Mouse (Mus musculus) heart, postnatal 0 days (tissue): ENCODE results near the gene Tagln. TPM values are rescaled to one million over a fixed set of nuclear protein-coding genes. Genes with fewer than 3 reads are reported as not detected.

Source experiments
- ATAC-seq: fragments of 200-750 bp; cut with Nextera tagmentation; 2 replicates; pipeline ENCODE4 v1.8.0; 2017; ENCODE audit warnings: low read depth, moderate number of reproducible peaks, moderate library complexity; ENCODE audit not compliant: insufficient read depth
- DNase-seq: peaks from one replicate; pipeline ENCODE4 v3.0.0-alpha.2; 2016; ENCODE audit warnings: low spot score
- H3K27ac ChIP-seq: fragments of 300-500 bp; sonication (generic); 2 replicates; pipeline ENCODE4 v1.5.1; 2014; ENCODE audit warnings: low read depth, mild to moderate bottlenecking
- H3K27me3 ChIP-seq: fragments of 300-500 bp; sonication (generic); 2 replicates; pipeline ENCODE4 v1.6.1; 2014; ENCODE audit warnings: low read length, mixed read lengths; ENCODE audit not compliant: control insufficient read depth, insufficient read depth
- H3K36me3 ChIP-seq: fragments of 300-500 bp; sonication (generic); replicated peaks from 2 replicates; pipeline ENCODE4 v1.6.1; 2014; ENCODE audit warnings: low read length, mixed read lengths; ENCODE audit not compliant: control insufficient read depth, insufficient read depth
- H3K4me1 ChIP-seq: fragments of 300-500 bp; sonication (generic); 2 replicates; pipeline ENCODE4 v1.6.1; 2014; ENCODE audit warnings: antibody characterized with exemption; ENCODE audit not compliant: control insufficient read depth, insufficient read depth
- H3K4me2 ChIP-seq: fragments of 300-500 bp; sonication (generic); 2 replicates; pipeline ENCODE4 v1.6.1; 2014; ENCODE audit warnings: low read depth, mild to moderate bottlenecking, low read length, moderate library complexity
- H3K4me3 ChIP-seq: fragments of 300-500 bp; sonication (generic); 2 replicates; pipeline ENCODE4 v1.5.1; 2014; ENCODE audit warnings: low read depth, low read length
- H3K9ac ChIP-seq: fragments of 300-500 bp; sonication (generic); replicated peaks from 2 replicates; pipeline ENCODE4 v1.6.1; 2014; ENCODE audit warnings: low read depth, low read length, mixed read lengths
- H3K9me3 ChIP-seq: fragments of 300-500 bp; sonication (generic); replicated peaks from 2 replicates; pipeline ENCODE4 v1.6.1; 2016; ENCODE audit warnings: low read length; ENCODE audit not compliant: control insufficient read depth
- CTCF ChIP-seq: IDR thresholded peaks from 2 replicates; pipeline ENCODE4 v1.5.1; 2016; ENCODE audit warnings: antibody characterized with exemption, control low read depth, low read depth
- EP300 ChIP-seq: IDR thresholded peaks from 2 replicates; pipeline ENCODE4 v1.6.1; 2016; ENCODE audit warnings: antibody characterized with exemption, low read depth
- WGBS: fragments of 180-500 bp; shearing (Covaris S2); extraction: QIAGEN DNeasy Blood & Tissue Kit; methylation state at CpG from one replicate; pipeline ENCODE4 v1.1.7; 2014; 5-methylcytosine and 5-hydroxymethylcytosine counted together
- polyA plus RNA-seq: library from polyadenylated mRNA; unstranded; fragments of >200 nt; fragmentation: Nextera tagmentation; extraction: Ambion mirVana; gene quantifications from 2 replicates; pipeline ENCODE4 v1.2.1, GENCODE M21; 2015
- total RNA-seq: library from RNA; depleted of rRNA; stranded (reverse); fragments of >200 nt; gene quantifications from 2 replicates; pipeline ENCODE4 v1.2.3, GENCODE M21; 2014; ENCODE audit warnings: low replicate concordance

The Tagln gene
- total and polyA plus RNA-seq, 2 experiments from 2014 or later: 54.5 to 610 TPM

DNA sequence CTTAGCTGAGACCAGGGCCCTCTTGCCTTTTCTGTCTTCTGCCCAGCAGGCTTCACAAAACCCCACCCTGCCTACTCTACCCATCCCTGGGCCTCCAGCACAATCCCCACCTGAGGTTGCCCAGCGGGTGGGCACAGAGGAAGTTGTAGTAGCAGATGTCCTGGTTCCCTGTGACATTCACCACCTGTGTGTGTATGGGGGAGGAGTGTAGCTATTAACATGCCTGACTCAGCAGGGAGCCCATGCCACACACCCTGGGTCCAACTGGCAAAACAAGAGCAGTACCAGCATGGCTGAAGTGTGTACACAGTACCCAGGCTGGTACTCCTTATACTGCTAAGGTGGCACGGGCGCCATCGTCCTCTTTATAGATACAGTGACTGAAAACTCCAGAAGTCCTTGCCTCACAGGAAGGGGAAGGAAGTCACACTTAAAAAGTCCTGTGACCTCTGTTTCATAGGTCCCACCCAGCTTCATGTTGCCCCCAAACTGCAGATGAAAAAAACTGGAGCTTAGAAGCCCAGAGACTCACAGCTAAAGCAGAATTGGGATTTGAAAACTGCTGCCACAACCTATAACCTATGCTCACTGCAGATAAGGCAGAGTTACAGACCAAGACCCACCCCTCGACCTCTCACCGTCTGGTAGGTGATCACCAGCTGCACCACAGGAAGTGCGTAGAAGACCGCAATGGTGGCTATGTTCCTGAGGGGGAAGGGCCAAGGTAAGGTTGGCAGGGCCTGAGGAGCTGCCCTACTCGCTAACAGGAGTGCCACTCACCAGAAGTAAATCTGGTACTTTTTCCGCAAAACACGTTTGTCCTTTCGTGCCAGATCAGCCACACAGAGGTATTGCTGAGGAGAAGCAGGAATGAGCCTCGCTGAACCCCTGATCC lies 8.9 kb upstream of the Tagln start:
- no peak overlapping the region for H3K4me3 ChIP-seq
- peaks cover 91% of the 10 kb centered on the region for H3K36me3 ChIP-seq
- H3K4me1 ChIP-seq: no peaks in the 10 kb centered on the region
- peak overlapping the region; percentile 6; the same call in 1 of the 2 replicates for H3K27ac ChIP-seq
- TF ChIP-seq CTCF (no peak), EP300 (no peak)
- no peak overlapping the region for H3K9ac ChIP-seq
- DNase-seq (no peak), ATAC-seq (no peak)
- no peaks in the 10 kb centered on the region for H3K9me3 ChIP-seq
- H3K27me3 ChIP-seq: no peaks in the 10 kb centered on the region
- 78% methylated on average over 13 of the region's 13 CpGs for WGBS
- no peak overlapping the region for H3K4me2 ChIP-seq

DNA sequence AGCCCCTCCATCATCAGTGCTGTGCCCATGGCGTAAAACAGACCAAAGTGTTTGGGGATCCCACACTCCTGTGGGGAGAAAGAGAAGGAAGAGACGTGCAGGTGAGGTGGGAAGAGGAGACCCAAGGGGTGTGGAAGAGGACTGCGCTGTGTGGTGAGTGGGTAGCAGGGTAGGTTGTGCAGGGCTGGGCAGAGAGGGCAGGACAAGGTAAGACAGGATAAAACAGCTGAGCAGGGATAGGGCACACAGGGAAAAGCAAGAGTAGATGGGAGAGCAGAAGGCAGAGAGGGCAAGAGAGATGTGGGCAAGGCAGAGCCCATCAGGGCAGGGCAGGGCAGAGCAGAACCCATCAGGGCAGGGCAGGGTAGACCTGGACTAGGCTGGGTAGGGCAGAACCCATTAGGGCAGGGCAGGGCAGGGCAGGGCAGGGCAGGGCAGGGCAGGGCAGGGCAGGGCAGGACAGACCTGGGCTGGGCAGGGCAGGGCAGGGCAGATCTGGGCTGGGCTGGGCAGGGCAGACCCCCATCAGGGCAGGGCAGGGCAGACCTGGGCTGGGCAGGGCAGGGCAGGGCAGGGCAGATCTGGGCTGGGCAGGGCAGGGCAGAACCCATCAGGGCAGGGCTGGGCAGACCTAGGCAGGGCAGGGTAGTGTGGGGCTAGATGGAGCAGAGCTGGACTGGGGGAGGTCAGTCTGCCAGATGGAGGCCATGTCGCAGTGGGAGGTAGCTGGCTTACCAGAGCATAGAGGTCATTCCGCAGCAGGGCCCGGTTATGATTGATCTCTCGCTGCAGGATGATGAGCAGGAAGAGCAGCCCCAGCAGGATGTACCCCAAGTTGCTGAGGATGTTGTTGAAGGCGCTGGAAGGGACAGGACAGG lies 8.0 kb upstream of the Tagln start:
- no peaks in the 10 kb centered on the region for H3K27me3 ChIP-seq
- H3K36me3 ChIP-seq: peaks cover 87% of the 10 kb centered on the region
- H3K9ac ChIP-seq: no peak overlapping the region
- H3K4me2 ChIP-seq: no peak overlapping the region
- no peak overlapping the region for H3K4me3 ChIP-seq
- no peaks in the 10 kb centered on the region for H3K4me1 ChIP-seq
- no peaks in the 10 kb centered on the region for H3K9me3 ChIP-seq
- H3K27ac ChIP-seq: peak overlapping the region; percentile 6; the same call in 1 of the 2 replicates
- DNase-seq (no peak), ATAC-seq (no peak)
- 94% methylated on average over 8 of the region's 8 CpGs for WGBS
- no peak for TF ChIP-seq CTCF
- TF ChIP-seq EP300: no peak

DNA sequence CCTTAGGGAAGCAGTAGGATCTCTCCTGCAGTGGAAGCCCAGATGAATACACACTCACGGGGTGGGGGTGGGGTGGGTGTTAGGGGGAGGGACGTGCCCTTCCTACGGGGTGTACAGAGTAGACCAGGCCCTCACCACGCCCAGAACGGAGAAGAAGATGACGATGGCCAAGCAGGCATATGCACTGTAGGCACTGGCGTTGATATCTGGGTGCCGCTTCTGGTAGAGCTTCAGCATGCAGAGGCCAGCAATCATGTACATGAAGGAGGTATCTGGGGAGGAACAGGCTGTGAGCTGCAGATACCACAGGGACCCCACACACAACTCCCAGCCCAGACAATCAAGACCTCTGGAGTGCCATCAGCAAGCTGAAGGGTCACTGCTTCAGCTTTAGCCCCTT lies 7.1 kb upstream of the Tagln start:
- TF ChIP-seq CTCF: no peak
- TF ChIP-seq EP300: no peak
- 90% methylated on average over 8 of the region's 8 CpGs for WGBS
- Histone ChIP-seq H3K4me1 (no peaks in the 10 kb centered on the region), H3K36me3 (peaks cover 85% of the 10 kb centered on the region), H3K27ac (no peak overlapping the region), H3K27me3 (no peaks in the 10 kb centered on the region), H3K9ac (no peak overlapping the region), H3K4me3 (no peak overlapping the region), H3K4me2 (no peak overlapping the region), H3K9me3 (no peaks in the 10 kb centered on the region)
- DNase-seq: no peak
- no peak for ATAC-seq

DNA sequence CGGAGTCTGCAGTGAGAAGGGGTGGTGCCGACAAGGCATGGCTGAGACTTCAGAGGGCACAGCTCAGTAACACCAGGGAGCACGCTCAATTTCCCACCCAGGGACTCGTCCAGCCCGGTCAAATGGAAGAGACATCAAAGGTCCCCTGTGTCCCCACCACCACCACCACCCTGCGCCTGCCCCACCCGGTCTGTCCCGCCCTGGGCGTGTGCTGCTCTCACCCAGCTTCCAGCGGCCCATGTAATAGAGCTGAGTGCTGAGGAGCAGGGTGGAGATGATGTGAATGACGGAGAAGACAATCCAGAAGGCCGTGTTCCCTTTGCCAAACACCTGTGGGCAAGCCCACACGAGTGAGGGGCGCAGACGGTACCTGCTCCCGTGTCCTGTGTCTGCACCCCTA lies 6.6 kb upstream of the Tagln start:
- no peak overlapping the region for H3K27ac ChIP-seq
- no peaks in the 10 kb centered on the region for H3K27me3 ChIP-seq
- DNase-seq (no peak), ATAC-seq (no peak)
- 91% methylated on average over 16 of the region's 16 CpGs for WGBS
- no peaks in the 10 kb centered on the region for H3K9me3 ChIP-seq
- H3K4me1 ChIP-seq: no peaks in the 10 kb centered on the region
- no peak overlapping the region for H3K4me2 ChIP-seq
- H3K9ac ChIP-seq: no peak overlapping the region
- no peak for TF ChIP-seq EP300
- TF ChIP-seq CTCF: no peak
- no peak overlapping the region for H3K4me3 ChIP-seq
- peaks cover 80% of the 10 kb centered on the region for H3K36me3 ChIP-seq

DNA sequence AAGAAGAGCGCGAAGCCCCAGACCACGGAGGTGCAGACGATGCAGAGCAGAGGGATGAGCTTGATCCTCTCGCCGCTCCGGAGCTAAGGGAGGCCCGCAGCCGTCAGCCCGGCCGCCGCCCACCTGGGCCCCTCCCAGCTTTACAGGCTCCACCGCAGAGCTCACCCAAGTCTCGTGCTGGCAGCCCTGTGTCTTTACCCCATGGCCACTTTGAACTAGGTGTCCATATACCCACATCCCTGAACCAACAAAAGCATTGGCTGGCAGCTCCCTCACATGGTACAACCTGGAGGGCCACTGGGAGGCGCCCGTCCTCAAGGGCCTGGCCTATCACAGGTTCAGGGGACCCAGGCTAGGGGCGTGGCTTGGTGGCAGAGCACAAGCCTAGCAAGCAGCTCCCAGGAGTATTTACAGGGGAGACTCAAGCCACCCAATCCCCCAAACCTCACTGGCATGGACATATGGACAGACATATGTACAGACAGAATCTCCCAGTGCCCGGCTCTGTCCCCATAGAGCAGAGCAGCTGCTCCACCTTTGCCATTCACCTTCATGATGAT lies 5.6 kb upstream of the Tagln start:
- H3K27ac ChIP-seq: no peak overlapping the region
- H3K36me3 ChIP-seq: peaks cover 70% of the 10 kb centered on the region
- H3K9ac ChIP-seq: no peak overlapping the region
- DNase-seq: no peak
- no peaks in the 10 kb centered on the region for H3K27me3 ChIP-seq
- no peak; the same call in 1 of the 2 replicates for ATAC-seq
- 61% methylated on average over 18 of the region's 18 CpGs for WGBS
- TF ChIP-seq CTCF (no peak), EP300 (no peak)
- H3K4me1 ChIP-seq: no peaks in the 10 kb centered on the region
- no peak overlapping the region for H3K4me3 ChIP-seq
- no peak overlapping the region for H3K4me2 ChIP-seq
- H3K9me3 ChIP-seq: no peaks in the 10 kb centered on the region
